Mouse (Mus musculus) monocyte, adult 2 months (primary cell): Measurements from ENCODE around the gene Myo7a.

Experiments used
- DNase-seq, 2 experiments: peaks; one replicate each; pipeline ENCODE4 v3.0.0; 2022; ENCODE audit warnings: low spot score in 2 of 2, low read depth in 1 of 2

The Myo7a gene

GRCm38 (mm10) chr7:98119179-98119960 is at the start of gene Myo7a:
Myo7a (minus strand) TSS chr7:98119524.
- DNase-seq = no peak

DNA sequence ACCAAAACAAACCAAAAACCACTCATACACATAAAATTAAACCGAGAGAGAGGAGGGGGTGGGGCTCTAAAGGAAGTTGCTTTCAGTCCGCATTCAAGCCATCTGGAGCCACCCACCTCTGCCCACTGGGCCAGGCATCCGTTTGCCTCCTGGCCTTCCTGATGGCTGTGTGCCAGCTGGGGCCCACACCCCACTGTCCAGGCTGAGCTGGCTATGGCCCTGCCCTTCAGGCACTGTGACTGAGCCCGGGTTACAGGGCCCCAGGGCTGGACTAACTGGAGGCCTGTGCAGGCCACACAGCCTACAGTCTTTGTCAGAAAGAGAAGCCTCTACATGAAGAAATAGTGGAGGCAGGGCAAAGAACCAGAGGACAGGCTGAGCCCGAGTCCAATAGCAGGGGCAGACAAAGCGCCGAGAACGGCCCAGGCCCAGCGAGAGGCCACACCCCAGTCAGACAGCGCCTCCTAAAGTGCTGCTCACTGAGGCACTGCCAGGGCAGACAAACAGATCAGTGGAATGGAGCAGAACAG is 45.7 kb upstream of the Myo7a start:
- no peak for DNase-seq

GRCm38 (mm10) chr7:98164382-98164998 is 45.2 kb upstream of the Myo7a start:
- DNase-seq = no peak

DNA sequence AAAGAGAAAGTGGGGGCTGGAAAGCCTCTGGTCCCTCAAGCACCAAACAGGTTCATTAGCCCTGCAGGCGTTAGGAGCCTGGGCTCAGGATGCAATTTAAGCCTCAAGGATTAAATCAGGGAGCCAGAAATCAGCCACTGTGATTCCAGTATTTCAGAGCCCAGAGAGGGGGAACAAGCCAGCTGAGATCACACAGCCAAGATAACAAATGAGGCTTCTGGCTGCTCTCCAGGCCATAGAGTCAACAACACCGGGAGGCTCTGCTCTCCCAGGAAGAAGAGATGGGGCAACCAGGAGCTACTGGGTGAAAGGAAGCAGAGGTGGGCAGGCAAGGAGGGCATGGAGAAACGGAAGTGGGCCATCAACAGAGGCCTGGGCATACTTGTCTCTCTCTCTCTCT is 44.4 kb upstream of the Myo7a start:
- DNase-seq = no peak

- DNase-seq = no peak
These were observed 42.9 kb upstream of the Myo7a start for GRCm38 (mm10) chr7:98162239-98162638.

DNA sequence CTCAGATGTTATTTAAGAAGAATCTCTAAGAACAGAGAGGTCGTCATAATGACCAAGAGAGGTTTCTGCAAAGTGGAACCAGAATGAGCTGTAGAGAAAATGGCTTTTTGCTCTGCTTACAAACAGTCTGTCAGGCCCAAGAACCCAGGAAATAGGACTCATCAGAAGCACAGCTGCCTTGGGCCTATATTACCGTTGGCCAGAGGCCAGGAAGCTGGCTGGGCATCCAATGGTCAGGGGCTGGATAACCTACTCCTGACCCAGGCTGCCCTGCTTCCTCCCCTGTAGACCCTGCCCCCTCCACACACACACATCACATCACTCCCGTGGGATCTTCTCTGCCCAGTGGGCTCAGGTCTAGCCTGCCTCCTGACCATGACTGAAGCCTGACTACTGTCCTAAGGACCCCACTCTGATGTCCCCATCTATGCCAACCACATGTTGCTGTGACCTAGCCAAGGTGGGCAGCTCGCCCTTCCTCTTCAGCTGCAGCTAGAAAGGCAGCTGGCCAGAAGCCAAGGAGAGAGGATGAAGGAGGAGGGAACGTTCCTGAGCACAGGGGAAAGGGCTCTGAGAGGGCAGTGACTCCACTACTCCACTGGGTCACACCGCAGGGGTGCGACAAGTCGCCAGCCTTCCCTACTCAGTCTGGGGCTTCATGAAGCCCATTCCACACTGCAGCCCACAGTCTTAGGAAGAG is 40.9 kb upstream of the Myo7a start:
- DNase-seq = no peak

DNA sequence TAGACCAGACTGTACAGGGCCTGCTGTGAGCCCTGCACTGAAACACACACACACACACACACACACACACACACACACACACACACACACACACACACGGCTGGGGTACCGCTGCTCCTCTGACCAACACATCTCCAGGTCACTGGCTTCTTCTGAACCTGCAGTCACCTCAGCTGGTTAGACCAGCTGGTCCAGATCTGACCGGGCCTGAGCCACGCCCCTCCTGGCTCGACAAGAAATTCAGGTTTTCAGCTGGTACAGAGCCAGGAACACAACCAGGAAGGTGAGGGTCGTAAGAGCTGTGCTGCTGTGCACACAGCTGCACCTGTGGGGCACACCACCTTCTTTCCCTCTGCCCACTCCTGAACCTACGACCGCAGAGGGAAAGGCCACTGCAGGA is 39.2 kb upstream of the Myo7a start:
- DNase-seq = no peak

- no peak for DNase-seq
These were observed 38.5 kb upstream of the Myo7a start for GRCm38 (mm10) chr7:98157636-98158332.

DNA sequence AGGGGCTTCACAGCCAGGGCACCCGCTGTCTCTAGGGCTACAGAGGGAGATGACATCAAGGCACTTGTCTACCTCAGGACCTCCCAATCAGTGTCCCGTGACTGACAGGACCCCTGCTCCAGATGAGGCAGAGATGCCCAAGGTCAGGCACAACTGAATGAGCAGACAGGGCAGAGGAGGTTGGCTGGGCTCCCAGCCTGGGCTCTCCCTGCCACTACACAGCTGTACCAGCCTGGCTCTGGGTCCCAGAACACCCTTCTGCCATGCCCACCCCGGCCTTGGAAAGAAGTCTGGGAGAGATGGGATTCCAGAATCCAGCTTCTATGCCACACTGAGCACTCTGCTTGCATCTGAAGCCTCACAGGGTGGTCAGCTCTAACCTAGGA is 36.9 kb upstream of the Myo7a start:
- DNase-seq = no peak

- peak in 1 of 2 experiments; percentile 13 for DNase-seq
These were observed 36.4 kb upstream of the Myo7a start for GRCm38 (mm10) chr7:98155546-98156279.

- no peak for DNase-seq
These were observed 34.6 kb upstream of the Myo7a start for GRCm38 (mm10) chr7:98153892-98154291.

DNA sequence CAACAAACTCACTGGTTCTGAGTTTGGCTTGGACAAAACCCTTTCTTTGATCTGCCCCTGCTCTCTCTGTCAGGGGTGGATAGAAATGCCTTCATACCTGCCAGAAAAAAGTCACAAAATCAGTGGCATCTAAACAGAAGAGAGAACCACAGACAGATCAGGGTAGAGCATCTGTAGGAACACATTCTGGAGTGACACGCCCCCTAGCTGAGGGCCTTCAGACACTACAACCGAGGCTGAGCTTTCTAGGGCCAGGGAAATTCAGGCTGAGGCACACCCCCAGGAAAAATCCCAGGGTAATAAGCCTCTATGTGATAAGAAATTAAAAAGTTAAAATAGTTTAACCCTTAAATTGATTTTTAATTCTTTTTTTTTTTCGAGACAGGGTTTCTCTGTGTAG is 34.0 kb upstream of the Myo7a start:
- no peak for DNase-seq

DNA sequence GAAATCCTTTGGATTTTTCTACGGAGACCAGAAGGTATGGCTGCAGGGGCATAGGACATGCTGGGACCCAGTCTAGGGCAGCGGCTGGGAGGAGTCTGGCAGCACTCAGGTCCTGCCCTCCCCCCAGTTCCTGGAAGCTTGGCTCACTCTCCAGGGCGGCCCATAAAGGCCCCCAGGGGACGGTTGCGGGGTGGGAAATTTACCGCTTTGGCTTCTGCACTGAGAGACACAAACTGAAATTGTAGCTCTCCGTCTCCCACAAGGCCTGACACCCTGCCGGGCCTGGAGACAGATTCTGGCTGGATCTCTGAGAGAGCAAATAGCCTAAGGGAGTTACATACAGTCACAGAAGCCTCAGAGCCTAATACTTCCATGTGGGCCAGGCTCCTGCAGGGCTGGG is 33.1 kb upstream of the Myo7a start:
- DNase-seq = no peak

DNA sequence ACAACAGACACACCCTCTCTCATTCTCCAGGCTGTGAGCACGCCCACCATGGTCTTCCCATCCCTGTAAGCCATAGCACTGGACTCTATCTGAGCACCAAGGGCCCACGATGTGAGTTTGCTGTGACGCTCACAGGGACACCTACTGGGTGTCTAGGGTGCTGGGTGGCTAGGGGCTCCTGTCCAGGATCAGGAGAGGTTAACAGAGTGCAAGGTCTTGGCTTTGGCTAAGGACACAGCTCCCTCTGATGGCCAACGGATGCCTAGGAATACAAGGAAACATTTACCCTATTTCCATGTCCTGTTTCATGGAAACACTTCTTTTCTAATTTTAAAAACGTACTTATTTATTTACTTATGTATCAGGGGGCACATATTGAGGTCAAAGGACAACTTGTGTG is 31.2 kb upstream of the Myo7a start:
- DNase-seq = no peak

GRCm38 (mm10) chr7:98149802-98150201 is 30.5 kb upstream of the Myo7a start:
- DNase-seq = no peak

GRCm38 (mm10) chr7:98148721-98149407 is 29.5 kb upstream of the Myo7a start:
- no peak for DNase-seq

- no peak for DNase-seq
These were observed 28.4 kb upstream of the Myo7a start for GRCm38 (mm10) chr7:98147766-98148165.

DNA sequence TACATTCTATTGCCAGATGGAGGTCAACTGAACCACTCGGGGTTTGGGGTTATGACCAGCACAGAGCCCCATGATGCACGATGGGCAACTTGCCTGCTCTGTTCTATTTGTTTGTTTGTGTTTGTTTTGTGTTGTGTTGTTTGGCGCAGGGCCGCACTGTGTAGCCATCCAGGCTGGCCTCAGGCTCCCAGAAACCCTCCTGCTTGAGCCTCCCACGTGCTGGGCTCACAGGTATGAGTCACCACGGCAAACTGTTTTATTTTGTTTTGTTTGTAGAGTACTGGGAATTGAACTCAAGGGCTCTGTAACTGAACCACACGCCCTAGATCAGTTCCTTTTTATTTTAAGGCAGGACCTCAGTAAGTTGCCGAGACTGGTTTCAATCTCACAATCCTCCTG is 27.1 kb upstream of the Myo7a start:
- DNase-seq = no peak

- DNase-seq = no peak
These were observed 26.6 kb upstream of the Myo7a start for GRCm38 (mm10) chr7:98145842-98146446.

- no peak for DNase-seq
These were observed 26.1 kb upstream of the Myo7a start, which contains the start of gene Omp for GRCm38 (mm10) chr7:98145402-98145801. Omp (minus strand) TSS chr7:98145502.
